Mouse (Mus musculus): Measurements from ENCODE around the gene Ckm. TPM values are rescaled to one million over a fixed set of nuclear protein-coding genes. Genes with fewer than 3 reads are reported as not detected.

The Ckm gene
- total RNA-seq, 2 experiments from 2014 or later = 3,255 to 3,362 TPM

GRCm38 (mm10) chr7:19383708-19384107 is 20.9 kb upstream of the Ckm start:
- DNase-seq = no peak
- intact Hi-C loops (cut with DNase I) = no loop called here

GRCm38 (mm10) chr7:19388699-19389413 is 15.7 kb upstream of the Ckm start:
- no peak for DNase-seq
- intact Hi-C loops (cut with DNase I) = no loop called here

- intact Hi-C loops (cut with DNase I) = no loop called here
- no peak for DNase-seq
Observed at GRCm38 (mm10) chr7:19394484-19394883, 10.1 kb upstream of the Ckm start.

GRCm38 (mm10) chr7:19399496-19400280 is 4.9 kb upstream of the Ckm start:
- intact Hi-C loops (cut with DNase I) = no loop called here
- DNase-seq = peak in 1 of 2 experiments; percentile 46

- intact Hi-C loops (cut with DNase I) = no loop called here
- no peak for DNase-seq
Observed at GRCm38 (mm10) chr7:19400946-19401345, 3.6 kb upstream of the Ckm start.

- intact Hi-C loops (cut with DNase I) = no loop called here
- DNase-seq = no peak
Observed at GRCm38 (mm10) chr7:19402535-19403112, 2.0 kb upstream of the Ckm start.

- DNase-seq = no peak
- intact Hi-C loops (cut with DNase I) = loop anchor here (2.0 kb wide), 1 partner anchor 215 kb away; no protein-coding TSS in a partner anchor
Observed at GRCm38 (mm10) chr7:19403731-19404296, 762 bp upstream of the Ckm start, which contains the start of gene Klc3. Gene Klc3 (minus strand): TSS chr7:19404104.

GRCm38 (mm10) chr7:19405417-19405816 is 841 bp downstream of the Ckm start:
- intact Hi-C loops (cut with DNase I) = loop anchor here (2.0 kb wide), 1 partner anchor 213 kb away; no protein-coding TSS in a partner anchor
- peak; percentile 83 to 93 for DNase-seq

- peak; percentile 56 to 66 for DNase-seq
- intact Hi-C loops (cut with DNase I) = no loop called here
Observed at GRCm38 (mm10) chr7:19409753-19410152, 5.2 kb downstream of the Ckm start.

GRCm38 (mm10) chr7:19410766-19411344 is 6.3 kb downstream of the Ckm start:
- intact Hi-C loops (cut with DNase I) = no loop called here
- peak; percentile 90 to 93 for DNase-seq

GRCm38 (mm10) chr7:19411783-19412182 is 7.2 kb downstream of the Ckm start:
- DNase-seq = peak in 1 of 2 experiments; percentile 50
- intact Hi-C loops (cut with DNase I) = no loop called here

GRCm38 (mm10) chr7:19413525-19413924 is 8.9 kb downstream of the Ckm start:
- intact Hi-C loops (cut with DNase I) = no loop called here

GRCm38 (mm10) chr7:19416590-19416989 is 12.0 kb downstream of the Ckm start:
- intact Hi-C loops (cut with DNase I) = no loop called here
- DNase-seq = no peak

More at GRCm38 (mm10) chr7:19413525-19413924, 8.9 kb downstream of the Ckm start:
- peak; percentile 51 to 56 for DNase-seq

- DNase-seq = no peak
- intact Hi-C loops (cut with DNase I) = no loop called here
Observed at GRCm38 (mm10) chr7:19420121-19420520, 15.5 kb downstream of the Ckm start.

- peak; percentile 88 to 89 for DNase-seq
- intact Hi-C loops (cut with DNase I) = no loop called here
Observed at GRCm38 (mm10) chr7:19420821-19421636, 16.5 kb downstream of the Ckm start.

- no peak for DNase-seq
- intact Hi-C loops (cut with DNase I) = no loop called here
Observed at GRCm38 (mm10) chr7:19423083-19423482, 18.5 kb downstream of the Ckm start.

- intact Hi-C loops (cut with DNase I) = no loop called here
- DNase-seq = no peak
Observed at GRCm38 (mm10) chr7:19424051-19424450, 19.5 kb downstream of the Ckm start.

- intact Hi-C loops (cut with DNase I) = no loop called here
Observed at GRCm38 (mm10) chr7:19426349-19426748, 21.8 kb downstream of the Ckm start.

GRCm38 (mm10) chr7:19426888-19427287 is 22.3 kb downstream of the Ckm start:
- DNase-seq = no peak
- intact Hi-C loops (cut with DNase I) = no loop called here

More at GRCm38 (mm10) chr7:19426349-19426748, 21.8 kb downstream of the Ckm start:
- DNase-seq = no peak
